Mouse (Mus musculus): Measurements from ENCODE around the gene Elmo2. TPM values are rescaled to one million over a fixed set of nuclear protein-coding genes. Genes with fewer than 3 reads are reported as not detected.

Gene Elmo2
- total RNA-seq, 1 experiment from 2014 or later = 27.3 TPM

DNA sequence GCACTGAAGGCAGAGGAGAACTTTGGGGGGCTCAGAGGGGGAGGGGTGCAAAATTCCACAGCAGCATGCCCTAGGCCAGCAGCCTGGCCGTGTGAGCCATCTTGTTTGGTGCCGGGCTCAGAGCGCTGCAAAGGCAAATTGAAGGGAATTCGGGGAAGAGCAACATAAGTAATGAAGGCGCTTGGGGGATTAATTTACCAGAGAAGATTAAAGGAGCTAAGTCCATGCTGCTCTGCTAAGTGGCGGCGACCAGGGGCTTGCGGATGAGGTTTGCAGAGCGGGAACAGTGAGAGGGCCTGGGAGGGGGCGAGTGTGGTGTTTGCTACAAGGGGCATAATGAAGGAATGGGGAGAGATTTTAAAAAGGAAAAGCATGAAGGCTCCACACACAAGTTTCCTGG, 46.9 kb downstream of the Elmo2 start:
- no peak for ATAC-seq (replicated peaks in 1 of 2; ENCODE audit: insufficient read depth in 1 of 2, low FRiP score in 2 of 2, low TSS enrichment in 1 of 2, low read depth in 1 of 2, poor library complexity in 2 of 2, severe bottlenecking in 2 of 2)

DNA sequence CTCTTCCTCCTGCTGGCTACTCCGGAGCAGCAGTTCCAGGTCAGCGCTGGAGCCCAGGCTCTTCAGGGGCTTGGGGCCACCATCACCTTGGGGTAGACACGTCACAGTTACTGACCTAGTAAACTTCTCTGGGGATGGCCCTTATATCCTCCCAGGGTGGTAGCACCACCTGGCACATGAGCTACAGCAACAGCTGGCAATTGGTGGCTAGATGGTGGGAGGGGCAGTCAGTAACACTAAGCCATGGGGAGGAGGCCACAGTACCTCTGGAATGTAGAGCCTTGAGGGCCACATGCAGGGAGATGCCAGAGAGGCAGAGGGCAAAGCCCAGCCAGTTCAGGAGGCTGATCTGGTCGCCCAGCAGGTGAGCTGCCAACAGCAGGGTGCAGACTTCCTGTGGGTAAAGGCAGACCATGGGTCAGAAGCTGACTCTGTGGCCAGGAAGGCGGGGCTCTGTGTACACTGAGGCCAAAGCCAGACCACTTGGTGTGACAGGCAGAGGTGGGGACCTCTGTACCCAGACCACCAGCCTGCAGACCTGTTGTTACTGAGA, 49.0 kb downstream of the Elmo2 start:
- no peak for ATAC-seq (replicated peaks in 1 of 2; ENCODE audit: insufficient read depth in 1 of 2, low FRiP score in 2 of 2, low TSS enrichment in 1 of 2, low read depth in 1 of 2, poor library complexity in 2 of 2, severe bottlenecking in 2 of 2)

DNA sequence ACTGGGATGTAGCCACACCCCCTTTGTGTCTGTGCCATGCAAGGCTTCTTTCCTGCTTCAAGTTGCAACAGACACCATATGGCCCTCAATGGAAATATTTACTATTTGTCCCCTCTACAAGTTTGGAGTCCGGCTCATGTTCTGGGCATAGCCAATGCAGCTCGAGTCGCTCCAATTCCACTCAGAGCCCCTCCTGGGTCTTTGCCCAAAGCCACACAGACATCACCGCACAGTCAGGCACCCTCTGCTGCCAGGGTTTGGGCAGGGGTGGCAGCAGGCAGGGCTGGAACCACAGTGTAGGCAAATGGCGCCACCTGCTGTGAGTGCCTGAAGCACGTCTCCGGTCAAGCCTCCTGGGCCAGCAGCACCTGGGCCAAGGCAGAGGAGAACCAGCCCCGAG, 50.5 kb downstream of the Elmo2 start:
- ATAC-seq (replicated peaks in 1 of 2; ENCODE audit: insufficient read depth in 1 of 2, low FRiP score in 2 of 2, low TSS enrichment in 1 of 2, low read depth in 1 of 2, poor library complexity in 2 of 2, severe bottlenecking in 2 of 2) = peak; percentile 74 to 80

DNA sequence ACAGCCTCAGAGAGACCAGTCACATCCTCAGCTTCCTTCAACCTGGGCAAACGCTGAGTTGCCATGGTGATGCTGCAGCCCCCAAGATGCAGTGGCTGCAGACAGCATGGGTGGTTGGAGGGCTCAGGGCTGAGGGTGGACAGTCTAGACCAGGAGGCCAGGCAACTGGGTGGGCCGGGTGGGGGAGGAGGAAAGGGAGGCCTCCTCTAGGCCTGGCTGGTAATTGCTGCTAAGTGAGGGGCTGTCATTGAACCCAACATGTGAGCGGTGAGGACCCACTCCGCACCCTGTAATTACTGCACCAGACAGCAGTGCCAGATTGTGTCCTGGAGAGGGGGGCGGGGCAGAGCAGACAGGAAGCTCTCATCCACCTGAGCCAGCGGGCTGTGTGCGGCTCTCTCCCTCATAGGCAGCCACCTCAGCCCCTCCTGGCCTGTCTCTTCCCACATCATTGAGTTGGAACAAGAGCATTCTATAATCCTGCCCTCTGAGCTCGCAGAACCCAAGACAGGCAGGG, 51.1 kb downstream of the Elmo2 start:
- ATAC-seq (replicated peaks in 1 of 2; ENCODE audit: insufficient read depth in 1 of 2, low FRiP score in 2 of 2, low TSS enrichment in 1 of 2, low read depth in 1 of 2, poor library complexity in 2 of 2, severe bottlenecking in 2 of 2) = no peak

DNA sequence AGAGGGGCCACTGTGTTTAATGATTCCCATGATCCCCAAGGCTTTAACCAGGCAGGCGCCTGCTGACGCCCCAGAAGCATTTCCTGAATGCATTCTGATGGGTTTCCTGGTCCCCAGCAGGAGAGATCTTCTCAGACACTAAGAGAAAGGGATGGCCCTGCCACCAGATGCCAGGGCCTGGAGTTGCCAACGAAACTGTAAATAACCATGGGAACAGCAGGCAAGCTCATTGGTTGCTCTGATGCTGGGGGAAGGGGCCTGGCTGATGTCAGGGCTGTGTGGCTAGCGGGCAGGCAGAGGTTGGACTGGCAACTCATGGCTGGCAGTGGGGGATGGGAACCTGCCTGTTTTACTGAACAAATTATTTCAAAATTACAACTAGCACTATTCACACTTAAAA, 52.7 kb downstream of the Elmo2 start:
- no peak for ATAC-seq (replicated peaks in 1 of 2; ENCODE audit: insufficient read depth in 1 of 2, low FRiP score in 2 of 2, low TSS enrichment in 1 of 2, low read depth in 1 of 2, poor library complexity in 2 of 2, severe bottlenecking in 2 of 2)

DNA sequence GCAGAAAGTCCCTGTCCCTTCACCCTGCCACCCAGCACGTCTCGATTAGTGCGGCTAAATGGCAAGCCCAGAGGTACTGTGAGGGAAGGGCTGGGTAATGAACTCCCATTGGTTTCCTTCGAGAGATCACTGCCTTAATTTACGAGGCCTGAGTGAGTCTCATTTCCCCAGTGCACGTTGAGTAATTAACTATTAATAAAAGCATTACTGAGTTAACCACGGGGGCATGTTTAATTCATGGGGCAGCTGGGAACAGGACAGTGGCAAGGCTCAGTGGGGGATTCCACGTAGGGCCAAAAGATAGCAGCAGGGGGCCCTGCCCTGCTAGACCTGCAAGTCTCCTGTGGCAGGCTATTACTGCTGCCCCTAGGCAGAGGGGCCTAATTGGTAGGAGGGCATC, 55.0 kb downstream of the Elmo2 start:
- no peak for ATAC-seq (replicated peaks in 1 of 2; ENCODE audit: insufficient read depth in 1 of 2, low FRiP score in 2 of 2, low TSS enrichment in 1 of 2, low read depth in 1 of 2, poor library complexity in 2 of 2, severe bottlenecking in 2 of 2)

DNA sequence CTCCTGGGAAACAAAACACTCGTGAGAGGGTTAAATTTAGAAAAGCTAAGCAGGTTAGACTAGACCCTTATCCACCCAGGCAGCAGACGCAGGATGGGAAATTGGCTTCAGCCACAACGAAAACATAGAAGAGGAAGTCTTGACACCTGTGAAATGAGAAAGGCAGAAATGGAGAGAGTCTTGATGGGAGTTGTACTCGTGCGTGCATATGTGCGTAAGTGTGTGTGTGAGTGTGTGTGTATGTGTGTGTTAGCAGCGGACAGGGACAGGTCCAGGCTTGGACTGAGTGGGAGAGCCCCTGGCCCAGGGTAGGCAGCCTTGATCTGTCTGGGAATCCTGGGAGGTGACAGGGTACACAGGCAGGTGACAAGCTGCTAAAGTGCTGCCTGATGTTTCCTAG, 55.4 kb downstream of the Elmo2 start:
- ATAC-seq (replicated peaks in 1 of 2; ENCODE audit: insufficient read depth in 1 of 2, low FRiP score in 2 of 2, low TSS enrichment in 1 of 2, low read depth in 1 of 2, poor library complexity in 2 of 2, severe bottlenecking in 2 of 2) = peak in 1 of 2 experiments; percentile 29; a peak in 2 of 4 replicates

DNA sequence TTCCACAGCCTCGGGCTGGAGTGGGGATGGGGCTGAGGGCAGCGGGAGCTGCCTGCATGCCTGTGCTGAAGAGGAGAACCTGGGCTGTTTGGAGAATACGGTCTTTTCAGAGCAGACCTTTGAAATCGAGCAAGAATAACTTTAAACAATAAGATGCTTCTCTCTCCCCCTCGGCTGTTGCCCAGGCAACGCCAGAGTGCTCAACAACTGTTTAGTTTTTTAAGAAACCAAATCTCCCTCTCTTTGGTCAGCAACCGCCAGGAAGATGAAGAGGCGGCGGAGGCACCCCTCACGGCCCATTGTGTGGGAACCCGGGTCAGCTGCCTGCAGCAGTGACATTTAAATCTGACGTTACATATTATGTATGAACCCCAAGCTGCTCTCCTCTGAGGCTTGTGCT, 59.5 kb downstream of the Elmo2 start:
- ATAC-seq (replicated peaks in 1 of 2; ENCODE audit: insufficient read depth in 1 of 2, low FRiP score in 2 of 2, low TSS enrichment in 1 of 2, low read depth in 1 of 2, poor library complexity in 2 of 2, severe bottlenecking in 2 of 2) = no peak

DNA sequence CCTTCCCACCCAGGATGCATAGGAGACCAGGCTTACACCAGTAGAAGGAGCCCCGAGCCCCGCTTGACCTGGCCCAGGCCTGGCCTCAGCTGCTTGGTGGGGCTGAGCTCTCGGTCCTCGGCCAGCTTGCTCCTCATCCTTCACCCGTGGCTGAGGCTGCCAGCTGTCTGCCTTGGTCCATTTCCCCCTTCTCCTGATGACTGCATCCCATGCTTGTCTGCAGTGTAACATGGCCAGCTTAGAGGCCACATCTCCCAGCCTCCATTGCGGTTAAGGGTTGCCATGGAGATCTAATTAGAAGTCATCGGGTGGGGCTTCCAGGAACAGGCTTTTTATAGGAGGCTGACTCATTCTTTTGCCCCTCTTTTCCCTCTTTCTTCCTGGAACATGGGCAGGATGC, 62.4 kb downstream of the Elmo2 start:
- ATAC-seq (replicated peaks in 1 of 2; ENCODE audit: insufficient read depth in 1 of 2, low FRiP score in 2 of 2, low TSS enrichment in 1 of 2, low read depth in 1 of 2, poor library complexity in 2 of 2, severe bottlenecking in 2 of 2) = no peak

DNA sequence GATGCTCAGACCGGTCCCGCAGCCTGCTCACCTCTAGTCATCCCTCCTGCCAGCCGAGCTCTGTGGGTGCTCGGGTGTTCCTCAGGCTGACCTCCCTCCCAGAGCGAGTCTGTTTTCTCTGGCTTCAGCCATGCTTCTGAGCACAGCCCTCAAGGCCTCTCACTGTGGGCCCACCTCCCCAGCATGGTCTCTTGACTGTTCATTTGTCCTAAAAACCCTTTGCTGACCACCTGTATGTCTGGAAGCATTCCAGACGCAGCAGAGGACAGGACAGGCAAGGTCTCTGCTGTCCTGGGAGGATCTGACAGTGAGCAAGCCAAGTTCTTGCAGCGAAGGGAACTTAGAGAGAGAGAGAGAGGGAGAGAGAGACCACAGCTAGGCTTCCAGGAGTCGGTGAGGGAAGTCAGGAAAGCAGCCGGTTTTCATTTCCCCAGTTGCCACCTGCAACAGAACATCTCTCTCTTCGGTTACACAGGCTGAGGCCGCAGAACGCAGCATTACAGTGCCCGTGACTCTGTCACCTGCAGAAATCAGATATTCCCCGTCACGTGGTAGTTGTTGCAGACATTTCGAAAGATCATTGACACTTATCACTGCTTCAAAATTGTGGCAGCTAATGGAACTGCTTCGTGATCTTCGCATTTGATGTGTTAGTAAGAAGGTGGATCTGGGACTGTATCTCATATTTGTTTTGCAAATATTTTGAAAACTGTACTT, 63.8 kb downstream of the Elmo2 start:
- no peak for ATAC-seq (replicated peaks in 1 of 2; ENCODE audit: insufficient read depth in 1 of 2, low FRiP score in 2 of 2, low TSS enrichment in 1 of 2, low read depth in 1 of 2, poor library complexity in 2 of 2, severe bottlenecking in 2 of 2)

DNA sequence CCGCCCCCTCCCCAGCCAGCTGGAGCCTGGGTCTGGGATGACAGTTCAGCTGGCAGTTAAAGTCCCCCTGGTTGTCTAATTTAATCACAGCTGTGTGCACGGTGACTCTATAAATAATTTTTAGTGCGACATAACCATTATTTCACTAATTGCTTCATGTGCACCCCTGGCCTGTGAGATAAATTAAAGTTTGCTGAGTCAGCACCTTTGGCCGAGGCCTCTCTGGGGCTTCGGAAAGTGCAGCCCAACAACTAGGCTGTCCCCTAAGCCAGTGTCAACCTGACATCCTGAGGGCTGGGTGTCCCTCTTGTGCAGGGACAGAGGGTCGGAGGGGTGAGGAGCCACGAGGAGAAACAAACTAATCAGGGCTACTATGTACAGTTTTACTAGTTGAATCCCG, 66.4 kb downstream of the Elmo2 start:
- ATAC-seq (replicated peaks in 1 of 2; ENCODE audit: insufficient read depth in 1 of 2, low FRiP score in 2 of 2, low TSS enrichment in 1 of 2, low read depth in 1 of 2, poor library complexity in 2 of 2, severe bottlenecking in 2 of 2) = no peak

DNA sequence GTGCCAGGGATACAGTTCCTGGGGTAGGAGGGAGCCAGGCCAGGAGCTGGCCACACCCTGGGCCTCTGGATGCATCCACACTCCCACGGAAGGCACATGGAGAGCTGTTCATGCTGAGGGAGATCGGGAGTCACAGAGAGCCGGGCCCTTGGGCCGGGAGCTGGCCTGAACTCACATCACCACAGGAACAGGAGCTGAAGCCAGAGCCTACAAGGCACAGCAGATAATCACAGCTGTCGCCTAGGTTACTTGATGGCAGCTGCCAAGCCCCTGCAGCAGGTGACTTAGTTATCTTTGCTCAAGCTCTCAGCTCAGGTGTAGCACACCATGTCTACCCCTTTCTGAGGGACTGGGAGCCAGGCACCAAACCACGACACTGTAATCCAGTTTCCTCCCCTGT, 68.0 kb downstream of the Elmo2 start:
- ATAC-seq (replicated peaks in 1 of 2; ENCODE audit: insufficient read depth in 1 of 2, low FRiP score in 2 of 2, low TSS enrichment in 1 of 2, low read depth in 1 of 2, poor library complexity in 2 of 2, severe bottlenecking in 2 of 2) = no peak

DNA sequence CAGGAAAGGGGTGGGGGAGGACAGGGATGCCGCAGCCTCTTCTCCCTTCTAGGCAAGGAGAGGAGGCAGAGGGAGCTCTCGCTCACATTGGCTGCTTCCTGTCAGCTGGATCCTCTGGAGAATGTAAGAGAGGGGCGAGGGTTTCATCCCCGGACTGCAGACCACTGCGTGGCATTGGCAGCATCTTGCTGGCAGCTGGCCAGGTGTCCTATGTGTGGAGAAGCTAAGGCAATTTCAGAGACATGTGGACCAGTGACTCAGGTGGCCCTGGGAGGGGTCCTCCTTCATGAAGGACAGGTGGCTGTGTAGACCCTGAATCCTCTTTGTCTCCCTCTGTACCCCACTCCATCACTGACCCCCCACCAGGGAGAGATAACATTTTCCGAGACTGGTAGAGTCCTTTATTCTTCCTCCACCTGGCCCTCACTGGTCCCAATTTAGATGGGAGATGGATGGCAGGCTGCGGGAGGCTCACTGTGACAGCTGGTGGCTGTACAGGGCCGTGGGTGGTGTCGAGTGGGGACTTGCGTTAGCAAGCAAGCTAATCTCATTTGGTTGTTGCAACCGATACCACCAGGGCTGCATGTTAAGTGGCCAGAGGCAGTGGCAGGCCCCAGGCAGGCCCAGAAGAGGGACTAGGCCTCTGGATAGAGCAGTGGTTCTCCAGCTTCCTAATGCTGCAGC, 69.0 kb downstream of the Elmo2 start:
- ATAC-seq (replicated peaks in 1 of 2; ENCODE audit: insufficient read depth in 1 of 2, low FRiP score in 2 of 2, low TSS enrichment in 1 of 2, low read depth in 1 of 2, poor library complexity in 2 of 2, severe bottlenecking in 2 of 2) = no peak

DNA sequence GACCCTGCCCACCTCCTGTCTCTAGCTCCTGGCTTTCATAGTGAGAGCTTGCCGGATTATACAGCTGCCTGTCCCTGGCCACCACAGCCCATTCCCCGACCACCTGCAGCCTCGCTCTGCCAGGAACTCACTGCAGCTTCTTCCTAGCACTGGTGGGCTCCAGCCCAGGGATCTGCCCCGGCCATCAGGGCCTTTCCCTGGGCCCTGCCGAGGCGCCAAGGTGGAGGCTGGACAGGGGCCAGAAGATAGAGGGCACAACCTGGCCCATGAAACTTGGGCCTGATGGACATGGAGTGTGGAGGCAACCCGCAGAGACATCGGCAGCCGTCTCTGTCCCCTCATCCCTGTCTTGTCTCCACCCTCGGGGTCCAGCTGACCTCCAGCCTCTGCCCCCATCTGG, 70.1 kb downstream of the Elmo2 start:
- no peak for ATAC-seq (replicated peaks in 1 of 2; ENCODE audit: insufficient read depth in 1 of 2, low FRiP score in 2 of 2, low TSS enrichment in 1 of 2, low read depth in 1 of 2, poor library complexity in 2 of 2, severe bottlenecking in 2 of 2)

DNA sequence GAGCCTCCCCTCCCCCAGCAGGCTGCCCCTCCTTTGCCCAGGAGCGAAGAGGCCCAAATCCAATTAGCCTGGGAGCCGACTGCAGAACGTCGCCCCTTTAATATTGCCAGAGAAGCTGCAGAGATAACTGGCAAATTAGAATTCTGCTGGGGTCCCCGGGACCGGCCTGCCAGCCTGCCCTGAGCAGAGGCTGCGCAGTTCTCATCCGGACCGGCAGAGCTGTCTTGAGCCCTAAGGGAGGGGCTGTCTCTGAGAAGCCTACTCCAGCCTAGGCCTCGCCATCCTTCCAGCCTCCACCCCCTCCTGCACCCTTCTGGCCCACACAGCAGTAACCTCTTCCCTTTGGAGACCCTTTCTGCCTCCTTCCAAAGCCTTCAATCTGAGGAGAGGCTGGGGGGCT, 72.4 kb downstream of the Elmo2 start:
- ATAC-seq (replicated peaks in 1 of 2; ENCODE audit: insufficient read depth in 1 of 2, low FRiP score in 2 of 2, low TSS enrichment in 1 of 2, low read depth in 1 of 2, poor library complexity in 2 of 2, severe bottlenecking in 2 of 2) = no peak

DNA sequence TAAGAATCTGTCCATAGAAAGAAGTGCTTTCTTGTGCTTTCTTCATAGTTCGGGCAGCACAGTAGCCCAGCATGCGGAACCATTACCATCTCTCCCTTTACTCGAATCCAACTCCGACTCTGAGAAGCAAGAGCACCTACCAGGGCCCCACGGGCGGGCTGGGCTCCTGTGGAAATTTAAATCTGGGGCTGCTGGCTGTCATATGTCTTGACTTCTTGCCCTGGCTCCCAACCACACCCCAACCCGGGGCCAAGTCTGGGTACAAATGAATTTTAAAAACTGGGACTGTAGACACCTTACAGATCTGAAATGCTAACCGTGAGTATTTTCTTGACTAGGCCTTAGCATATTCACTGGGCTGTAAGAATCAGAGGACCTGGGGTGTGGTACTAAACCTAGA, 73.0 kb downstream of the Elmo2 start:
- ATAC-seq (replicated peaks in 1 of 2; ENCODE audit: insufficient read depth in 1 of 2, low FRiP score in 2 of 2, low TSS enrichment in 1 of 2, low read depth in 1 of 2, poor library complexity in 2 of 2, severe bottlenecking in 2 of 2) = no peak

DNA sequence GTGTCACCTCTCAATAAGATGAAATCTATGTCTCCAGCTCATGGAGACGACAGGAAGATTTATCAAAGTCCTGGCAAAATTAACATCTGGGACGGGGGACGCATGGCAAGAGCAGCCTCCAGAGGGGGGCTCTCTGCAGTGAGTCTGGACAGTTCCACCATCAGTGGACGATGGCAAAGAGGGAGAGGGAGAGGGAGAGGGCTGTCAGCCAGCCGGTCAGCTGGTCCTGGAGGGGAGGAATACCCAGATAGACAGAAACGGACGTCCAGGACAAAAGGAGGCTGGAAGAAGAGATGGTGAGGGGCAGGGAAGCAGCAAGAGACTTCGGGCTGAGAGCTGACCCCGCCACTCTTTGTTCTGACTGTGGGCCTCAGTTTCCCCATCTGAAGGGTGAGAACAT, 73.5 kb downstream of the Elmo2 start:
- no peak for ATAC-seq (replicated peaks in 1 of 2; ENCODE audit: insufficient read depth in 1 of 2, low FRiP score in 2 of 2, low TSS enrichment in 1 of 2, low read depth in 1 of 2, poor library complexity in 2 of 2, severe bottlenecking in 2 of 2)

DNA sequence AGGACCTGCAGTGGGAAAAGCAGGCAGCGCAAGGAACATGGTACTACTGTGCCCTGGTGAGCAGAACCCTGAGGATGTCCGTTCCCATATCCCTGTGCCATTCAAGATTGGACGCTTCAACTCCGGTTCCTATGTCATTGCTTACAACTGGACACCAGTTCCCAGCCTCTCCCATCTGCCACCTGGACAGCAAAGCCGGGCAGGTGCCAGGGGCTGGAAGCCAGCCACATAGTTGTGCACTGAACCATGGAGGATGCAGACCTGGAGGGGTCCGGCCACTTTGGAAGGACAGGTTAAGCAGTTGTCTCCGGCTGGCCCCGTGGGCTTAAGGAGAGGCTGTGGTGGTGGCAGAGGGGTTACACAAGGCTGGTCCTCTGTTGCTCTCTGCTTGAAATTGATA, 73.9 kb downstream of the Elmo2 start:
- no peak for ATAC-seq (replicated peaks in 1 of 2; ENCODE audit: insufficient read depth in 1 of 2, low FRiP score in 2 of 2, low TSS enrichment in 1 of 2, low read depth in 1 of 2, poor library complexity in 2 of 2, severe bottlenecking in 2 of 2)

DNA sequence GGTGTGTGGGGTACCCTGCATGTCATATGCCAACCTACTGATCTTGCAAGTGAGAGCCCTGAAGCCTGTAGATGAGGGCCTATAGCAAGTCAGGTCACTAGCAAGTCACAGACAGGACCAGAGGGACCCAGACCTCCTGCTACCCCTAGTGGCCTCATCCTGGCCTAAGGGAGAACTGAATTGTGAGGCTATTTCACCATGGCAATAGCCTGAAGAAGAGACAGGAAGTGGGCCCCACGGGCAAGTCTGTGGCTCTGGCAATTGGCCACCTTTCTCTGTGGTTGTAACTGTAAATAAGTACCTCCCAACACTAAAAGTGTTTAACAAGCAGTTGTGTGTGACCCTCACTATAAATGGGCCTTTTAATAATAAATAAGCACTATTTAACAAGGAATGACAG, 75.4 kb downstream of the Elmo2 start:
- peak; percentile 75 to 87 for ATAC-seq (replicated peaks in 1 of 2; ENCODE audit: insufficient read depth in 1 of 2, low FRiP score in 2 of 2, low TSS enrichment in 1 of 2, low read depth in 1 of 2, poor library complexity in 2 of 2, severe bottlenecking in 2 of 2)

Data from hematopoietic stem cell, adult 5-6 weeks (primary cell).